Mouse (Mus musculus): ENCODE results near the gene Gm42742. TPM values are rescaled to one million over a fixed set of nuclear protein-coding genes. Genes with fewer than 3 reads are reported as not detected.
A peak's percentile ranks its signal among the peaks of the same experiment; 100 is the strongest.

The Gm42742 gene
- polyA plus RNA-seq, 1 experiment = 37.7 TPM

- TF ChIP-seq POLR2A (IDR thresholded peaks at IDR 0.05; ENCODE audit: insufficient read length, low read depth) = no peak
- peaks cover 40% of the 10 kb centered on the region for H3K79me2 ChIP-seq (ENCODE audit: control insufficient read depth, insufficient read depth)
- H3K27me3 ChIP-seq (ENCODE audit: control insufficient read depth, insufficient read depth, insufficient read length) = no peaks in the 10 kb centered on the region
- H3ac ChIP-seq (ENCODE audit: control insufficient read depth, insufficient read length) = no peak overlapping the region
- H3K4me3 ChIP-seq = peak overlapping the region; percentile 54
- H3K4me2 ChIP-seq (ENCODE audit: low read depth) = peak overlapping the region; percentile 86
- H3K36me3 ChIP-seq (ENCODE audit: control insufficient read depth, insufficient read depth) = no peaks in the 10 kb centered on the region
These were observed 8.1 kb downstream of the Gm42742 start for GRCm38 (mm10) chr7:127012845-127013244.

GRCm38 (mm10) chr7:127012374-127012773 lies 8.5 kb downstream of the Gm42742 start:
- Histone ChIP-seq H3K4me2 (ENCODE audit: low read depth) (no peak overlapping the region), H3K36me3 (ENCODE audit: control insufficient read depth, insufficient read depth) (no peaks in the 10 kb centered on the region), H3K79me2 (ENCODE audit: control insufficient read depth, insufficient read depth) (peaks cover 44% of the 10 kb centered on the region), H3K27me3 (ENCODE audit: control insufficient read depth, insufficient read depth, insufficient read length) (no peaks in the 10 kb centered on the region), H3K4me3 (no peak overlapping the region), H3ac (ENCODE audit: control insufficient read depth, insufficient read length) (no peak overlapping the region)
- TF ChIP-seq CEBPB (IDR thresholded peaks at IDR 0.05; ENCODE audit: insufficient read depth, poor library complexity, severe bottlenecking) (no peak), POLR2AphosphoS2 (IDR thresholded peaks at IDR 0.05; ENCODE audit: insufficient read length, low read depth) (no peak), REST (IDR thresholded peaks at IDR 0.05; ENCODE audit: insufficient read depth, insufficient read length) (no peak), USF1 (IDR thresholded peaks at IDR 0.05; ENCODE audit: low read depth) (no peak), MYOD1 (IDR thresholded peaks at IDR 0.05; ENCODE audit: control insufficient read depth in 1 of 3, insufficient read length in 2 of 3, low read depth in 2 of 3) (no peak), TCF12 (IDR thresholded peaks at IDR 0.05; ENCODE audit: insufficient read depth, poor library complexity, severe bottlenecking) (no peak), E2F4 (IDR thresholded peaks at IDR 0.05; ENCODE audit: insufficient read depth) (no peak), POLR2A (IDR thresholded peaks at IDR 0.05; ENCODE audit: insufficient read length, low read depth) (no peak), TCF3 (IDR thresholded peaks at IDR 0.05; ENCODE audit: insufficient read length, low read depth) (no peak), MAX (IDR thresholded peaks at IDR 0.05; ENCODE audit: low read depth) (no peak), MYOG (IDR thresholded peaks at IDR 0.05; ENCODE audit: control insufficient read depth in 1 of 3, insufficient read depth in 1 of 3, insufficient read length in 2 of 3, low read depth in 2 of 3) (no peak), SRF (IDR thresholded peaks at IDR 0.05; ENCODE audit: control insufficient read depth, insufficient read length, low read depth) (no peak)

DNA sequence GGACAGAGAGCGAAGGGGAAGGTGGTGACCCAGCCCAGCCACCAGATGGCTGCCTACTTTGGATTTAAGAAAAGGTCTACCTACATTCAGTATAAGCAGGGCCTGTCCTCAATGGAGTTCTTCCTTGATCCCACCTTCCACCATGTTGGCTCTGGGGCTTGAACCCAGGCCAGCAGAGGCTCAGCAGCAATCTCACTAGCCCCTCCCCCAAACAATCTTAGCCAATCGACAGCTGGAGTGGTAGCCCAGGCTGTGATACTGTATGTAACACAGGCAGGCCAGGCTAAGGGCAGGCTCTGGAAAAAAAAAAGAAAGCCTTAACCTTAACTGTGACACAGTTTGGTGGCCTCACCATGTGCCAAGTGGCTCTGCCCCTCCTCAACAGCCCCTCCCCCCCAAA lies 9.2 kb downstream of the Gm42742 start:
- no peak for TF ChIP-seq TCF3 (IDR thresholded peaks at IDR 0.05; ENCODE audit: insufficient read length, low read depth)
- no peak for TF ChIP-seq POLR2A (IDR thresholded peaks at IDR 0.05; ENCODE audit: insufficient read length, low read depth)
- no peak for TF ChIP-seq MYOG (IDR thresholded peaks at IDR 0.05; ENCODE audit: control insufficient read depth in 1 of 3, insufficient read depth in 1 of 3, insufficient read length in 2 of 3, low read depth in 2 of 3)
- TF ChIP-seq POLR2AphosphoS2 (IDR thresholded peaks at IDR 0.05; ENCODE audit: insufficient read length, low read depth) = no peak
- TF ChIP-seq TCF12 (IDR thresholded peaks at IDR 0.05; ENCODE audit: insufficient read depth, poor library complexity, severe bottlenecking) = no peak
- TF ChIP-seq REST (IDR thresholded peaks at IDR 0.05; ENCODE audit: insufficient read depth, insufficient read length) = no peak
- TF ChIP-seq USF1 (IDR thresholded peaks at IDR 0.05; ENCODE audit: low read depth) = no peak
- TF ChIP-seq E2F4 (IDR thresholded peaks at IDR 0.05; ENCODE audit: insufficient read depth) = no peak
- no peak for TF ChIP-seq CEBPB (IDR thresholded peaks at IDR 0.05; ENCODE audit: insufficient read depth, poor library complexity, severe bottlenecking)
- TF ChIP-seq MYOD1 (IDR thresholded peaks at IDR 0.05; ENCODE audit: control insufficient read depth in 1 of 3, insufficient read length in 2 of 3, low read depth in 2 of 3) = no peak
- H3K27me3 ChIP-seq (ENCODE audit: control insufficient read depth, insufficient read depth, insufficient read length) = no peaks in the 10 kb centered on the region
- no peaks in the 10 kb centered on the region for H3K36me3 ChIP-seq (ENCODE audit: control insufficient read depth, insufficient read depth)
- H3K79me2 ChIP-seq (ENCODE audit: control insufficient read depth, insufficient read depth) = peaks cover 44% of the 10 kb centered on the region
- no peak overlapping the region for H3ac ChIP-seq (ENCODE audit: control insufficient read depth, insufficient read length)
- no peak overlapping the region for H3K4me2 ChIP-seq (ENCODE audit: low read depth)
- no peak overlapping the region for H3K4me3 ChIP-seq

GRCm38 (mm10) chr7:127011051-127011450 lies 9.8 kb downstream of the Gm42742 start:
- Histone ChIP-seq H3K4me3 (no peak overlapping the region), H3K36me3 (ENCODE audit: control insufficient read depth, insufficient read depth) (no peaks in the 10 kb centered on the region), H3K4me2 (ENCODE audit: low read depth) (no peak overlapping the region), H3K79me2 (ENCODE audit: control insufficient read depth, insufficient read depth) (peaks cover 44% of the 10 kb centered on the region), H3ac (ENCODE audit: control insufficient read depth, insufficient read length) (no peak overlapping the region), H3K27me3 (ENCODE audit: control insufficient read depth, insufficient read depth, insufficient read length) (no peaks in the 10 kb centered on the region)
- TF ChIP-seq POLR2AphosphoS2 (IDR thresholded peaks at IDR 0.05; ENCODE audit: insufficient read length, low read depth) (no peak), E2F4 (IDR thresholded peaks at IDR 0.05; ENCODE audit: insufficient read depth) (no peak), POLR2A (IDR thresholded peaks at IDR 0.05; ENCODE audit: insufficient read length, low read depth) (no peak), MYOG (IDR thresholded peaks at IDR 0.05; ENCODE audit: control insufficient read depth in 1 of 3, insufficient read depth in 1 of 3, insufficient read length in 2 of 3, low read depth in 2 of 3) (no peak), USF1 (IDR thresholded peaks at IDR 0.05; ENCODE audit: low read depth) (no peak), SRF (IDR thresholded peaks at IDR 0.05; ENCODE audit: control insufficient read depth, insufficient read length, low read depth) (no peak), REST (IDR thresholded peaks at IDR 0.05; ENCODE audit: insufficient read depth, insufficient read length) (no peak), TCF12 (IDR thresholded peaks at IDR 0.05; ENCODE audit: insufficient read depth, poor library complexity, severe bottlenecking) (no peak), TCF3 (IDR thresholded peaks at IDR 0.05; ENCODE audit: insufficient read length, low read depth) (no peak), MYOD1 (IDR thresholded peaks at IDR 0.05; ENCODE audit: control insufficient read depth in 1 of 3, insufficient read length in 2 of 3, low read depth in 2 of 3) (no peak), CEBPB (IDR thresholded peaks at IDR 0.05; ENCODE audit: insufficient read depth, poor library complexity, severe bottlenecking) (no peak), MAX (IDR thresholded peaks at IDR 0.05; ENCODE audit: low read depth) (no peak)

DNA sequence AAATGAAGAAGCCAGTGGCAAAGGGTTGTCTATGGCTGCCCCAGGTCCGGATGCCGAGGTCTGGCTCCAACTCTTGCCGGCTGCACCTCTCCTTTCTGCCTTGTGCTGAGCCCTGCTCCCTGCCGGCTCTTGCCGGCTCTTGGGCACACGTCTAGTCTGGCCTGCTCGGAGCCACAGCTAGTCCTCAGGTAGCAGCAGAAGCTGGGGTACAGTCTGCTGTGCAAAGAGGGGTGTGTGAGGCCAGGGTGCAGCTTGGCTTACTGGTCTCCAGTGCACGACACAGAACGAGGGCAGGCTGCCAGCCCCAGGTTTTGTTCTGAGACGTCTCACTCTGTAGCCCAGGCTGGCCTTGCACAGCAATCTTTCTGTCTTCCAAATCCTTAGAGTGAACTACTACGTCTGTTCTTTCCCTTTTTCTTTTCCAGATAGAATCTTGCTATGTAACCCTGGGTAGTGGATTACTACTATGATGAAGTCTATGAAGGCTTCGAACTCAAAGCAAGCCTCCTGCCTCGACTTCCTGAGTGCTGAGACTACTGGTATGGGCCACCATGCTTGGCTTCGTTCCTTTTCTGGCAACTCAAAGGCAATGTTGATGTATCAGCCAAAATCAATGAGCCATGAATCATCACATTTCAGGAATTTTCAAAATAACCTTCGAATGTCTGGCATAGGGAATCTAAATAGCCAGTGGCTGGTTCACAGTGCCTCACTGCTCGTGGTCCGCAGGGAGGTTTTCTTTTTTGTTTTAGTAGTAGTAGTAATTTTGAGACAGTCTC lies 11.4 kb downstream of the Gm42742 start:
- H3K27me3 ChIP-seq (ENCODE audit: control insufficient read depth, insufficient read depth, insufficient read length) = no peaks in the 10 kb centered on the region
- no peak overlapping the region for H3K4me3 ChIP-seq
- H3K79me2 ChIP-seq (ENCODE audit: control insufficient read depth, insufficient read depth) = peaks cover 35% of the 10 kb centered on the region
- H3K4me2 ChIP-seq (ENCODE audit: low read depth) = peak overlapping the region; percentile 69
- H3K36me3 ChIP-seq (ENCODE audit: control insufficient read depth, insufficient read depth) = no peaks in the 10 kb centered on the region
- TF ChIP-seq SRF (IDR thresholded peaks at IDR 0.05; ENCODE audit: control insufficient read depth, insufficient read length, low read depth) (no peak), TCF12 (IDR thresholded peaks at IDR 0.05; ENCODE audit: insufficient read depth, poor library complexity, severe bottlenecking) (no peak), CEBPB (IDR thresholded peaks at IDR 0.05; ENCODE audit: insufficient read depth, poor library complexity, severe bottlenecking) (no peak), POLR2A (IDR thresholded peaks at IDR 0.05; ENCODE audit: insufficient read length, low read depth) (peak; percentile 4), MYOG (IDR thresholded peaks at IDR 0.05; ENCODE audit: control insufficient read depth in 1 of 3, insufficient read depth in 1 of 3, insufficient read length in 2 of 3, low read depth in 2 of 3) (no peak), USF1 (IDR thresholded peaks at IDR 0.05; ENCODE audit: low read depth) (no peak), POLR2AphosphoS2 (IDR thresholded peaks at IDR 0.05; ENCODE audit: insufficient read length, low read depth) (peak; percentile 6), MAX (IDR thresholded peaks at IDR 0.05; ENCODE audit: low read depth) (no peak), E2F4 (IDR thresholded peaks at IDR 0.05; ENCODE audit: insufficient read depth) (no peak), REST (IDR thresholded peaks at IDR 0.05; ENCODE audit: insufficient read depth, insufficient read length) (no peak), TCF3 (IDR thresholded peaks at IDR 0.05; ENCODE audit: insufficient read length, low read depth) (no peak), MYOD1 (IDR thresholded peaks at IDR 0.05; ENCODE audit: control insufficient read depth in 1 of 3, insufficient read length in 2 of 3, low read depth in 2 of 3) (no peak)
- H3ac ChIP-seq (ENCODE audit: control insufficient read depth, insufficient read length) = peak overlapping the region; percentile 20

Data from myocyte (in vitro differentiated cells).